Mouse (Mus musculus): ENCODE data around the gene Rai14.

DNA sequence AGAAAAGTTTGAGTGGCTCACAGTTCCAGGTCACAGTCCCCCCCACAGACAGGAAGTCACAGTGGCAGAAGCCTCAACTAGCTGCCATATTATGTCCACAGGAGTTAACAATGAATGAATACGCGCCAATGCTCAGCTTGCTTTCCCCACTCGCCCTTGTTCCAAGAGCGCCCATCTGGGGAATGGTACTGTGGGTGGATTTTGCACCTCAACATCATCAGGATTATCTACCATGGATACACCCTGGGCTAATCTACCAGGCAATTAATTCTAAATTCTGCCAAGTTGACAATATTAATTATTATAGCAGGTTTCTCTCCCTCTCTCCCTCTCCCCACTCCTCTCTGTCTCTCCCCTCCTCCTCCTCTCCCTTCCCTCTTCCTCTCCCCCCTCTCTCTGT is 105.3 kb downstream of the Rai14 start:
- no peak for TF ChIP-seq POLR2A (IDR thresholded peaks at IDR 0.05; ENCODE audit: insufficient read length, low read depth)
- no peak for TF ChIP-seq POLR2AphosphoS2 (IDR thresholded peaks at IDR 0.05; ENCODE audit: insufficient read length, low read depth)
- no peak for TF ChIP-seq TCF12 (IDR thresholded peaks at IDR 0.05; ENCODE audit: insufficient read depth, poor library complexity, severe bottlenecking)
- no peak for TF ChIP-seq E2F4 (IDR thresholded peaks at IDR 0.05; ENCODE audit: insufficient read depth)
- no peak for TF ChIP-seq USF1 (IDR thresholded peaks at IDR 0.05; ENCODE audit: low read depth)
- TF ChIP-seq REST (IDR thresholded peaks at IDR 0.05; ENCODE audit: insufficient read depth, insufficient read length): no peak
- no peak for TF ChIP-seq MAX (IDR thresholded peaks at IDR 0.05; ENCODE audit: low read depth)
- TF ChIP-seq MYOG (IDR thresholded peaks at IDR 0.05; ENCODE audit: control insufficient read depth in 1 of 3, insufficient read depth in 1 of 3, insufficient read length in 2 of 3, low read depth in 2 of 3): no peak
- TF ChIP-seq MYOD1 (IDR thresholded peaks at IDR 0.05; ENCODE audit: control insufficient read depth in 1 of 3, insufficient read length in 2 of 3, low read depth in 2 of 3): no peak
